Mouse (Mus musculus): ENCODE measurements around the gene Tbc1d22a.

The Tbc1d22a gene

GRCm38 (mm10) chr15:86449794-86450193 lies 235.5 kb downstream of the Tbc1d22a start:
- no peak for DNase-seq (ENCODE audit: low spot score)

- no peak for DNase-seq (ENCODE audit: low spot score)
Measured at GRCm38 (mm10) chr15:86459413-86459812, 245.2 kb downstream of the Tbc1d22a start.

- DNase-seq (ENCODE audit: low spot score) = no peak
Measured at GRCm38 (mm10) chr15:86462636-86463035, 248.4 kb downstream of the Tbc1d22a start.

- DNase-seq (ENCODE audit: low spot score) = no peak
Measured at GRCm38 (mm10) chr15:86468082-86468481, 253.8 kb downstream of the Tbc1d22a start.

GRCm38 (mm10) chr15:86471136-86471535 lies 256.9 kb downstream of the Tbc1d22a start:
- no peak for DNase-seq (ENCODE audit: low spot score)

- no peak for DNase-seq (ENCODE audit: low spot score)
Measured at GRCm38 (mm10) chr15:86473473-86473872, 259.2 kb downstream of the Tbc1d22a start.

- DNase-seq (ENCODE audit: low spot score) = no peak
Measured at GRCm38 (mm10) chr15:86474951-86475350, 260.7 kb downstream of the Tbc1d22a start.

GRCm38 (mm10) chr15:86476483-86476882 lies 262.2 kb downstream of the Tbc1d22a start:
- DNase-seq (ENCODE audit: low spot score) = no peak

- DNase-seq (ENCODE audit: low spot score) = no peak
Measured at GRCm38 (mm10) chr15:86477032-86477431, 262.8 kb downstream of the Tbc1d22a start.

GRCm38 (mm10) chr15:86477471-86477992 lies 263.3 kb downstream of the Tbc1d22a start:
- no peak for DNase-seq (ENCODE audit: low spot score)

GRCm38 (mm10) chr15:86478685-86479502 lies 264.6 kb downstream of the Tbc1d22a start:
- no peak for DNase-seq (ENCODE audit: low spot score)

GRCm38 (mm10) chr15:86482362-86482761 lies 268.1 kb downstream of the Tbc1d22a start:
- DNase-seq (ENCODE audit: low spot score) = no peak

GRCm38 (mm10) chr15:86485815-86486214 lies 271.6 kb downstream of the Tbc1d22a start:
- DNase-seq (ENCODE audit: low spot score) = no peak

GRCm38 (mm10) chr15:86487359-86487758 lies 273.1 kb downstream of the Tbc1d22a start:
- no peak for DNase-seq (ENCODE audit: low spot score)

GRCm38 (mm10) chr15:86491434-86492099 lies 277.3 kb downstream of the Tbc1d22a start:
- DNase-seq (ENCODE audit: low spot score) = no peak

- DNase-seq (ENCODE audit: low spot score) = no peak
Measured at GRCm38 (mm10) chr15:86492636-86493035, 278.4 kb downstream of the Tbc1d22a start.

- no peak for DNase-seq (ENCODE audit: low spot score)
Measured at GRCm38 (mm10) chr15:86496209-86496608, 281.9 kb downstream of the Tbc1d22a start.

GRCm38 (mm10) chr15:86496646-86497045 lies 282.4 kb downstream of the Tbc1d22a start:
- DNase-seq (ENCODE audit: low spot score) = no peak

GRCm38 (mm10) chr15:86500536-86500935 lies 286.3 kb downstream of the Tbc1d22a start:
- DNase-seq (ENCODE audit: low spot score) = no peak

GRCm38 (mm10) chr15:86503413-86503812 lies 289.2 kb downstream of the Tbc1d22a start:
- no peak for DNase-seq (ENCODE audit: low spot score)

- DNase-seq (ENCODE audit: low spot score) = no peak
Measured at GRCm38 (mm10) chr15:86506666-86507065, 292.4 kb downstream of the Tbc1d22a start.

GRCm38 (mm10) chr15:86507546-86507945 lies 293.3 kb downstream of the Tbc1d22a start:
- no peak for DNase-seq (ENCODE audit: low spot score)

All from urinary bladder, postnatal 25 days (tissue).